In genomic region chr8:90871375-90872080, GRCm38 (mm10) we compare ENCODE assay signal across 8 mouse cellular contexts. TPM values are rescaled to one million over a fixed set of nuclear protein-coding genes. Genes with fewer than 3 reads are reported as not detected.
DNase-seq lines count a peak whose midpoint lies in the region; ATAC-seq lines count a peak whose summit lies in the region.

No protein-coding gene starts in this region.

- intact Hi-C loops in heart, postnatal 10 days (cut with DNase I) = no loop called here

- peak; percentile 23; the same call in 1 of the 2 replicates for ATAC-seq in megakaryocyte progenitor cell, adult 5-6 weeks (replicated peaks; ENCODE audit: poor library complexity)

- DNase-seq in kidney, adult 18-20 months = peak; percentile 29
- DNase-seq in kidney, adult 9 months = no peak
- DNase-seq in adipocyte (ENCODE audit: low spot score) = peak; percentile 73
- peak; percentile 42 to 58 for DNase-seq in heart, postnatal 10 days
- DNase-seq in thymus, adult 18-20 months = no peak
- DNase-seq in thymus, postnatal 4 days = no peak
- DNase-seq in B cell, adult 2 months = no peak

RNA-seq across cellular contexts. Expression of gene Chd9, which starts 43.4 kb away (rescaled TPM):
- 10 to 100 TPM; 47.9 to 51.0 TPM for total RNA-seq in heart, postnatal 10 days (2021)
- total RNA-seq in megakaryocyte progenitor cell, adult 5-6 weeks (2015) = 121 and 145 TPM in 2 replicates
- 47.6 and 62.6 TPM in 2 replicates for total RNA-seq in megakaryocyte progenitor cell, adult 5-6 weeks (2017)

RNA-seq across cellular contexts. Expression of gene Gm19935, which starts 54.3 kb away (rescaled TPM):
- total RNA-seq in heart, postnatal 10 days (2021) = not detected
- not detected in 2 replicates for total RNA-seq in megakaryocyte progenitor cell, adult 5-6 weeks (2015)
- not detected in 2 replicates for total RNA-seq in megakaryocyte progenitor cell, adult 5-6 weeks (2017)

Comparison
In these comparisons a context has a peak if more than half of its experiments do, and no peak if none do; other contexts are left out.
1. DNase-seq: peak in kidney, adult 18-20 months (single experiment), adipocyte (single experiment) and heart, postnatal 10 days (2 of 2); none in kidney, adult 9 months (single experiment), thymus, adult 18-20 months (0 of 2), thymus, postnatal 4 days (single experiment) and B cell, adult 2 months (0 of 2).